Mouse (Mus musculus): Measurements from ENCODE around the gene Cacng1. TPM values are rescaled to one million over a fixed set of nuclear protein-coding genes. Genes with fewer than 3 reads are reported as not detected.
A peak's percentile ranks its signal among the peaks of the same experiment; 100 is the strongest.

Cacng1 gene
- total and polyA plus RNA-seq, 3 experiments = not detected

- Histone ChIP-seq H3K4me2 (ENCODE audit: insufficient read depth, low read depth, poor library complexity, severe bottlenecking) (no peak overlapping the region), H3K79me2 (replicated peaks; ENCODE audit: control insufficient read depth, extremely low read depth, insufficient read depth, poor library complexity, severe bottlenecking) (no peaks in the 10 kb centered on the region), H3K36me3 (replicated peaks in 1 of 2; ENCODE audit: control insufficient read depth in 1 of 2, insufficient read depth in 1 of 2, low read length in 1 of 2) (no peaks in the 10 kb centered on the region), H3K9me3 (replicated peaks; ENCODE audit: low read length) (no peaks in the 10 kb centered on the region), H3K4me3 (replicated peaks in 1 of 3; ENCODE audit: low read depth in 2 of 3, low read length in 2 of 3, poor library complexity in 1 of 3) (no peak overlapping the region), H3K9ac (ENCODE audit: insufficient read depth, low read depth) (no peak overlapping the region), H3K27ac (ENCODE audit: insufficient read depth, low read depth) (no peak overlapping the region), H3K27me3 (replicated peaks) (peaks cover 1% of the 10 kb centered on the region), H3K4me1 (ENCODE audit: control insufficient read depth in 1 of 2, insufficient read depth in 2 of 2) (peaks cover 0 to 6% of the 10 kb centered on the region in 2 experiments; a peak in 2 of 4 replicates)
- no peak for DNase-seq (ENCODE audit: extremely low read depth)
- in situ Hi-C loops (cut with MboI; ENCODE audit: low pct_ligation_motif_present, low pct_unique_long_range_greater_than_20kb, low sequenced_read_pairs) (no loop called here), dilution Hi-C loops (cut with MboI; ENCODE audit: extremely low pct_ligation_motif_present, extremely low pct_unique_long_range_greater_than_20kb, low sequenced_read_pairs) (no loop called here)
- TF ChIP-seq JUND (conservative IDR thresholded peaks at IDR 0.05; ENCODE audit: low read depth, low read length) (no peak), POLR2A (IDR thresholded peaks at IDR 0.05; ENCODE audit: low read depth, low read length) (no peak), RCOR1 (conservative IDR thresholded peaks at IDR 0.05; ENCODE audit: low read depth, low read length) (no peak), MAFK (IDR thresholded peaks at IDR 0.05; ENCODE audit: insufficient replicate concordance, low read length) (no peak), USF1 (IDR thresholded peaks at IDR 0.05; ENCODE audit: low read depth, low read length) (no peak), RAD21 (IDR thresholded peaks at IDR 0.05; ENCODE audit: low read depth, low read length) (no peak), MYC (IDR thresholded peaks at IDR 0.05; ENCODE audit: low read depth, low read length) (no peak), ELF1 (IDR thresholded peaks at IDR 0.05; ENCODE audit: low read depth, low read length) (no peak), NRF1 (IDR thresholded peaks at IDR 0.05; ENCODE audit: low read depth, low read length) (no peak), E2F4 (IDR thresholded peaks at IDR 0.05; ENCODE audit: insufficient replicate concordance, low read depth, low read length) (no peak), ZNF384 (IDR thresholded peaks at IDR 0.05; ENCODE audit: low read depth, low read length) (no peak)
Measured at GRCm38 (mm10) chr11:107749114-107749513, 32.8 kb upstream of the Cacng1 start.

- no peak overlapping the region for H3K4me3 ChIP-seq (replicated peaks in 1 of 3; ENCODE audit: low read depth in 2 of 3, low read length in 2 of 3, poor library complexity in 1 of 3)
- in situ Hi-C loops (cut with MboI; ENCODE audit: low pct_ligation_motif_present, low pct_unique_long_range_greater_than_20kb, low sequenced_read_pairs) = no loop called here
- H3K27ac ChIP-seq (ENCODE audit: insufficient read depth, low read depth) = no peak overlapping the region
- H3K4me2 ChIP-seq (ENCODE audit: insufficient read depth, low read depth, poor library complexity, severe bottlenecking) = no peak overlapping the region
- no peaks in the 10 kb centered on the region for H3K9me3 ChIP-seq (replicated peaks; ENCODE audit: low read length)
- dilution Hi-C loops (cut with MboI; ENCODE audit: extremely low pct_ligation_motif_present, extremely low pct_unique_long_range_greater_than_20kb, low sequenced_read_pairs) = no loop called here
- no peaks in the 10 kb centered on the region for H3K79me2 ChIP-seq (replicated peaks; ENCODE audit: control insufficient read depth, extremely low read depth, insufficient read depth, poor library complexity, severe bottlenecking)
- DNase-seq (ENCODE audit: extremely low read depth) = peak; percentile 13
- H3K9ac ChIP-seq (ENCODE audit: insufficient read depth, low read depth) = no peak overlapping the region
- H3K27me3 ChIP-seq (replicated peaks) = no peaks in the 10 kb centered on the region
- peak; percentile 7; the same call in 1 of the 2 replicates for TF ChIP-seq USF1 (IDR thresholded peaks at IDR 0.05; ENCODE audit: low read depth, low read length)
- TF ChIP-seq EP300 (IDR thresholded peaks at IDR 0.05; ENCODE audit: low read length) = no peak
- TF ChIP-seq E2F4 (IDR thresholded peaks at IDR 0.05; ENCODE audit: insufficient replicate concordance, low read depth, low read length) = no peak
- no peaks in the 10 kb centered on the region for H3K36me3 ChIP-seq (replicated peaks in 1 of 2; ENCODE audit: control insufficient read depth in 1 of 2, insufficient read depth in 1 of 2, low read length in 1 of 2)
- peaks cover 0 to 6% of the 10 kb centered on the region in 2 experiments; a peak in 2 of 4 replicates for H3K4me1 ChIP-seq (ENCODE audit: control insufficient read depth in 1 of 2, insufficient read depth in 2 of 2)
Measured at GRCm38 (mm10) chr11:107748243-107749035, 32.1 kb upstream of the Cacng1 start.

GRCm38 (mm10) chr11:107743100-107743499 lies 26.8 kb upstream of the Cacng1 start:
- in situ Hi-C loops (cut with MboI; ENCODE audit: low pct_ligation_motif_present, low pct_unique_long_range_greater_than_20kb, low sequenced_read_pairs) (no loop called here), dilution Hi-C loops (cut with MboI; ENCODE audit: extremely low pct_ligation_motif_present, extremely low pct_unique_long_range_greater_than_20kb, low sequenced_read_pairs) (no loop called here)
- Histone ChIP-seq H3K79me2 (replicated peaks; ENCODE audit: control insufficient read depth, extremely low read depth, insufficient read depth, poor library complexity, severe bottlenecking) (no peaks in the 10 kb centered on the region), H3K4me1 (ENCODE audit: control insufficient read depth in 1 of 2, insufficient read depth in 2 of 2) (peaks cover 8 to 26% of the 10 kb centered on the region in 2 experiments), H3K27me3 (replicated peaks) (no peaks in the 10 kb centered on the region), H3K9me3 (replicated peaks; ENCODE audit: low read length) (no peaks in the 10 kb centered on the region), H3K9ac (ENCODE audit: insufficient read depth, low read depth) (no peak overlapping the region), H3K4me2 (ENCODE audit: insufficient read depth, low read depth, poor library complexity, severe bottlenecking) (no peak overlapping the region), H3K27ac (ENCODE audit: insufficient read depth, low read depth) (no peak overlapping the region), H3K36me3 (replicated peaks in 1 of 2; ENCODE audit: control insufficient read depth in 1 of 2, insufficient read depth in 1 of 2, low read length in 1 of 2) (no peaks in the 10 kb centered on the region), H3K4me3 (replicated peaks in 1 of 3; ENCODE audit: low read depth in 2 of 3, low read length in 2 of 3, poor library complexity in 1 of 3) (no peak overlapping the region)
- DNase-seq (ENCODE audit: extremely low read depth) = no peak
- no peak for TF ChIP-seq ZC3H11A (IDR thresholded peaks at IDR 0.05; ENCODE audit: low read depth, low read length)
- no peak for TF ChIP-seq RCOR1 (conservative IDR thresholded peaks at IDR 0.05; ENCODE audit: low read depth, low read length)
- no peak for TF ChIP-seq USF1 (IDR thresholded peaks at IDR 0.05; ENCODE audit: low read depth, low read length)
- TF ChIP-seq PAX5 (IDR thresholded peaks at IDR 0.05; ENCODE audit: low read length) = no peak
- no peak for TF ChIP-seq TCF12 (IDR thresholded peaks at IDR 0.05; ENCODE audit: low read depth, low read length)
- TF ChIP-seq GABPA (IDR thresholded peaks at IDR 0.05; ENCODE audit: insufficient replicate concordance, low read depth, low read length) = no peak

All from CH12.LX (cell line).